ENCODE assay signal across 7 mouse cellular contexts in genomic region chr6:133875906-133876462, GRCm38 (mm10). TPM values are rescaled to one million over a fixed set of nuclear protein-coding genes. Genes with fewer than 3 reads are reported as not detected.
DNase-seq lines count a peak whose midpoint lies in the region; ATAC-seq and TF ChIP-seq lines count a peak whose summit lies in the region.

No protein-coding gene starts in this region.

- TF ChIP-seq CTCF in liver, adult 2 months (IDR thresholded peaks at IDR 0.05; ENCODE audit: low read depth, low read length), result peak; percentile 44
- peak; percentile 58 for TF ChIP-seq CTCF in Patski (IDR thresholded peaks at IDR 0.05)

- ATAC-seq in liver, embryonic 11.5 days (replicated peaks; ENCODE audit: low FRiP score), result no peak
- no peak for ATAC-seq in Patski

- H3K9me3 ChIP-seq in liver, embryonic 11.5 days (ENCODE audit: control insufficient read depth, low read length), result no peaks in the 10 kb centered on the region

- CTCF ChIA-PET in Patski (lab: Charles Lee), result interaction anchor here (0.7 kb wide), 1 partner anchor 97 kb away, joined by 3 read pairs; no protein-coding TSS in a partner anchor

- H3K36me3 ChIP-seq in liver, adult 2 months (ENCODE audit: control insufficient read depth, insufficient read depth, low read length), result no peaks in the 10 kb centered on the region
- no peaks in the 10 kb centered on the region for H3K36me3 ChIP-seq in liver, embryonic 11.5 days (ENCODE audit: control insufficient read depth, insufficient read depth, low read length)

- peak; percentile 26 for DNase-seq in liver, adult 2 months (ENCODE audit: extremely low read depth, low read depth, low spot score)
- no peak for DNase-seq in liver, embryonic 11.5 days (ENCODE audit: low spot score)
- no peak for DNase-seq in Patski (ENCODE audit: low read depth, low spot score)
- DNase-seq in embryo, embryonic 11.5 days (ENCODE audit: low read depth, low spot score), result peak; percentile 51
- peak; percentile 64 for DNase-seq in induced T-regulatory cell, adult 2 months (ENCODE audit: low read depth)
- DNase-seq in lung, postnatal 14 days, result peak; percentile 47
- DNase-seq in right cerebral cortex, postnatal 14 days, result peak; percentile 35

- POLR2A ChIA-PET in Patski (lab: Charles Lee), result no interaction called here

- no peaks in the 10 kb centered on the region for H3K4me1 ChIP-seq in liver, adult 2 months (ENCODE audit: control insufficient read depth, insufficient read depth, low read length)
- H3K4me1 ChIP-seq in liver, embryonic 11.5 days (replicated peaks; ENCODE audit: control insufficient read depth, insufficient read depth, low read length), result no peaks in the 10 kb centered on the region

- no peak overlapping the region for H3K4me3 ChIP-seq in liver, adult 2 months (ENCODE audit: insufficient read depth, low read depth, low read length)
- H3K4me3 ChIP-seq in liver, embryonic 11.5 days (ENCODE audit: low read depth, low read length), result no peak overlapping the region

- H3K9ac ChIP-seq in liver, adult 2 months (ENCODE audit: low read depth, low read length), result no peak overlapping the region
- no peak overlapping the region for H3K9ac ChIP-seq in liver, embryonic 11.5 days (ENCODE audit: low read depth, low read length)

- no peak overlapping the region for H3K4me2 ChIP-seq in liver, embryonic 11.5 days

- in situ Hi-C loops in Patski (cut with MboI; ENCODE audit: low pct_unique_long_range_greater_than_20kb), result no loop called here

- 25% methylated on average over 12 of the region's 12 CpGs for WGBS in liver, adult 2 months
- WGBS in liver, embryonic 11.5 days, result 26% methylated on average over 12 of the region's 12 CpGs

- H3K27ac ChIP-seq in liver, adult 2 months (replicated peaks; ENCODE audit: insufficient read depth, low read depth, low read length), result no peak overlapping the region
- H3K27ac ChIP-seq in liver, embryonic 11.5 days (ENCODE audit: low read depth, low read length), result no peak overlapping the region

- TF ChIP-seq POLR2A in liver, adult 2 months (IDR thresholded peaks at IDR 0.05; ENCODE audit: extremely low read depth, insufficient read depth, low read length), result no peak

- H3K27me3 ChIP-seq in liver, adult 2 months (ENCODE audit: control insufficient read depth, insufficient read depth, low read length), result no peaks in the 10 kb centered on the region
- no peaks in the 10 kb centered on the region for H3K27me3 ChIP-seq in liver, embryonic 11.5 days (replicated peaks; ENCODE audit: control insufficient read depth, insufficient read depth, low read length)
- no peaks in the 10 kb centered on the region for H3K27me3 ChIP-seq in Patski

- no peaks in the 10 kb centered on the region for H3K79me2 ChIP-seq in liver, adult 2 months (ENCODE audit: control insufficient read depth, insufficient read depth, low read length)

RNA-seq across cellular contexts. Expression of gene Kap, which starts 22.4 kb away (rescaled TPM):
- 1.0 TPM in 1 of 2 replicates, not detected in the other for total RNA-seq in liver, adult 2 months (2014; rRNA removed)
- 0.14 TPM in 1 of 2 replicates, not detected in the other for polyA plus RNA-seq in liver, adult 2 months (2012; rRNA removed)
- not detected in 2 replicates for polyA plus RNA-seq in liver, embryonic 11.5 days (2014; fragmentation: Nextera tagmentation; extraction: Ambion mirVana)
- polyA plus RNA-seq in Patski (2021), result not detected

Comparison
In these comparisons a context has a peak if more than half of its experiments do, and no peak if none do; other contexts are left out.
1. DNase-seq: peak in liver, adult 2 months (single experiment), embryo, embryonic 11.5 days (single experiment), induced T-regulatory cell, adult 2 months (single experiment), lung, postnatal 14 days (single experiment) and right cerebral cortex, postnatal 14 days (single experiment); none in liver, embryonic 11.5 days (single experiment) and Patski (single experiment).